Mouse (Mus musculus) retina, postnatal 7 days (tissue): ENCODE data around the gene Lrfn4.

Experiments used
- DNase-seq: peaks from one replicate; pipeline ENCODE4 v3.0.0-alpha.2; 2012; ENCODE audit warnings: low read depth, low spot score

Gene Lrfn4

GRCm38 (mm10) chr19:4615151-4616093 is at the start of gene Lrfn4:
Gene Lrfn4 (minus strand): TSS chr19:4615667.
- peak; percentile 72 for DNase-seq

- DNase-seq = no peak
These were observed 42.7 kb upstream of the Lrfn4 start for GRCm38 (mm10) chr19:4658156-4658555.

GRCm38 (mm10) chr19:4646917-4647492 is 31.5 kb upstream of the Lrfn4 start:
- no peak for DNase-seq

GRCm38 (mm10) chr19:4644271-4644670 is 28.8 kb upstream of the Lrfn4 start:
- DNase-seq = peak; percentile 24

GRCm38 (mm10) chr19:4635986-4636385 is 20.5 kb upstream of the Lrfn4 start:
- DNase-seq = no peak

- peak; percentile 77 for DNase-seq
These were observed 13.4 kb upstream of the Lrfn4 start for GRCm38 (mm10) chr19:4628819-4629218.

- DNase-seq = no peak
These were observed 10.5 kb upstream of the Lrfn4 start for GRCm38 (mm10) chr19:4625829-4626535.

GRCm38 (mm10) chr19:4625179-4625828 is 9.8 kb upstream of the Lrfn4 start, which contains the start of gene Rce1:
Gene Rce1 (minus strand): TSS chr19:4625641.
- DNase-seq = peak; percentile 82

- DNase-seq = no peak
These were observed 9.1 kb upstream of the Lrfn4 start for GRCm38 (mm10) chr19:4624406-4625178.

GRCm38 (mm10) chr19:4624006-4624405 is 8.5 kb upstream of the Lrfn4 start:
- DNase-seq = no peak

- no peak for DNase-seq
These were observed 8.0 kb upstream of the Lrfn4 start for GRCm38 (mm10) chr19:4623419-4623818.

- no peak for DNase-seq
These were observed 7.3 kb upstream of the Lrfn4 start for GRCm38 (mm10) chr19:4622780-4623179.

GRCm38 (mm10) chr19:4620721-4621120 is 5.3 kb upstream of the Lrfn4 start:
- no peak for DNase-seq

- DNase-seq = no peak
These were observed 4.0 kb upstream of the Lrfn4 start for GRCm38 (mm10) chr19:4619461-4619860.

- no peak for DNase-seq
These were observed 2.7 kb upstream of the Lrfn4 start for GRCm38 (mm10) chr19:4618183-4618582.

- DNase-seq = no peak
These were observed 1.1 kb upstream of the Lrfn4 start for GRCm38 (mm10) chr19:4616546-4616945.

GRCm38 (mm10) chr19:4614305-4615150 is 939 bp downstream of the Lrfn4 start:
- no peak for DNase-seq

- no peak for DNase-seq
These were observed 1.8 kb downstream of the Lrfn4 start for GRCm38 (mm10) chr19:4613464-4614304.
